Mouse (Mus musculus) liver, embryonic 11.5 days (tissue): ENCODE results near the gene Syt13. TPM values are rescaled to one million over a fixed set of nuclear protein-coding genes. Genes with fewer than 3 reads are reported as not detected.

Experiments used
- ATAC-seq: fragments of 200-750 bp; cut with Nextera tagmentation; replicated peaks from 2 replicates; pipeline ENCODE4 v1.8.0; 2017; ENCODE audit warnings: moderate number of reproducible peaks, mild to moderate bottlenecking, moderate TSS enrichment, moderate library complexity; ENCODE audit not compliant: low FRiP score
- DNase-seq: peaks from one replicate; pipeline ENCODE4 v3.0.0-alpha.2; 2017; ENCODE audit warnings: low spot score
- H3K27ac ChIP-seq: fragments of 300-500 bp; sonication (generic); 2 replicates; pipeline ENCODE4 v1.5.1; 2014; ENCODE audit warnings: mild to moderate bottlenecking, low read depth, low read length, control low read depth
- H3K27me3 ChIP-seq: fragments of 300-500 bp; sonication (generic); replicated peaks from 2 replicates; pipeline ENCODE4 v1.6.1; 2014; ENCODE audit warnings: low read length, mixed read lengths; ENCODE audit not compliant: control insufficient read depth, insufficient read depth
- H3K36me3 ChIP-seq: fragments of 300-500 bp; sonication (generic); 2 replicates; pipeline ENCODE4 v1.6.1; 2014; ENCODE audit warnings: mild to moderate bottlenecking, low read length, moderate library complexity, mixed read lengths; ENCODE audit not compliant: control insufficient read depth, insufficient read depth
- H3K4me1 ChIP-seq: fragments of 300-500 bp; sonication (generic); replicated peaks from 2 replicates; pipeline ENCODE4 v1.6.1; 2014; ENCODE audit warnings: low read length, mixed read lengths; ENCODE audit not compliant: control insufficient read depth, insufficient read depth
- H3K4me2 ChIP-seq: fragments of 300-500 bp; sonication (generic); 2 replicates; pipeline ENCODE4 v1.6.1; 2014; ENCODE audit warnings: mild to moderate bottlenecking, control low read depth, moderate library complexity
- H3K4me3 ChIP-seq: fragments of 300-500 bp; sonication (generic); 2 replicates; pipeline ENCODE4 v1.5.1; 2014; ENCODE audit warnings: low read depth, low read length, control low read depth
- H3K9ac ChIP-seq: fragments of 300-500 bp; sonication (generic); 2 replicates; pipeline ENCODE4 v1.6.1; 2014; ENCODE audit warnings: low read depth, low read length, control low read depth
- H3K9me3 ChIP-seq: fragments of 300-500 bp; sonication (generic); 2 replicates; pipeline ENCODE4 v1.6.1; 2016; ENCODE audit warnings: low read length, inconsistent platforms, mixed read lengths; ENCODE audit not compliant: control insufficient read depth
- WGBS: fragments of 180-500 bp; shearing (Covaris S2); extraction: QIAGEN DNeasy Blood & Tissue Kit; methylation state at CpG from one replicate; pipeline ENCODE4 v1.1.7; 2014; 5-methylcytosine and 5-hydroxymethylcytosine counted together
- polyA plus RNA-seq: library from polyadenylated mRNA; unstranded; fragments of >200 nt; fragmentation: Nextera tagmentation; extraction: Ambion mirVana; gene quantifications from 2 replicates; pipeline ENCODE4 v1.2.1, GENCODE M21; 2014

Syt13 gene
- polyA plus RNA-seq, 1 experiment from 2014 or later, result 0.71 TPM

DNA sequence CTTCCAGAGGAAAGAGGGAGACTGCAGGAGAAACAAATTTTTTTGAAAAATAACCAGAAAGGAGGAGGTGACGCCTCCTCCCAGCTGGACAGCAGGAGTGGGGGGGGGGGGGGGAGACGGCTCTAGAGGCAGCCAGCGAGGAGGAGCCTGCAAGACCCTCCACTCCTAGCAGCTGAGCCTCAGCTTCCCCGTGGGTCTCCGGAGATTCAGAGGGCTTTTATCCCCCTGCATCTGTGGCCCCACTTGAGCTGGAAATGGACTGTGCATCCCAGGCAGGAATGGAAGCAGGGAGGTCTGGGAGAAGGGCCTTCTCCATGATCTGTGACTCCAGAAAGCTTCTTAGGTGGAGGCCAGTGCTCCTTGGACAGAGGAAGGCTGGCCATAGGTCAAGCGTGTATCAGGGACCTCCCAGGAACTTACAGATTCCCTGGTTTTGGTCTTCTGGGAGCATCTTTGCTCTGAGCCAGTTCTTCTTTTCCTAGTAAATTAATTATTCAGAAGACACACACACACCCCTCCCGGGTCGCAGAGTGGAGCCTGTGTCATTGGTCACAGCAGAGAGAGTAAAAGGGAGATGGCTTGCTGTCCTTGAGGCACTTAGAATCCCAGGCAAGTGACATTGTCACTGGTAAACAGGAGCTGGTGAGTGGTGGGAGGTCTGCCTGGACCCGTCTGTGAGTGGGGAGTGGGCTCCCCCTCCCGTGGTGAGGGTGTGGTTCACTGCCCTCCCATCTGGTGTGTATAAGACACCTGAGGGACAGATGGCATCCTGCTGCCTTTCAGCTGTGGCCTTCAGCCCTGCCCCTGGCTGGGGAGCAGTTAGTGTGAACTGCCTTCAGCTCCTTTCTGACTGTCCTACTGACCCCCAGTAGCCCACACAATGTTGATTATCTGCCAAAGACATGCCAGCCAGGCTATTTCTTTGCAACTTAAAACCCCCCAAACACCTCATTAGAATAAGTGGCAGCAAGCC lies 1.0 kb downstream of the Syt13 start:
- Histone ChIP-seq H3K27ac (no peak overlapping the region), H3K27me3 (peaks cover 48% of the 10 kb centered on the region), H3K9ac (no peak overlapping the region), H3K4me3 (no peak overlapping the region; the same call in 1 of the 2 replicates), H3K36me3 (no peaks in the 10 kb centered on the region), H3K4me2 (peak overlapping the region; percentile 67), H3K4me1 (0 out of 2 replicates have a peak, but pooled peaks cover 3% of the 10 kb centered on the region), H3K9me3 (no peaks in the 10 kb centered on the region)
- WGBS, result 14% methylated on average over 9 of the region's 10 CpGs
- ATAC-seq (no peak), DNase-seq (no peak)

GRCm38 (mm10) chr2:92917405-92918142 lies 2.7 kb downstream of the Syt13 start:
- Histone ChIP-seq H3K4me1 (0 out of 2 replicates have a peak, but pooled peaks cover 3% of the 10 kb centered on the region), H3K4me3 (no peak overlapping the region), H3K36me3 (no peaks in the 10 kb centered on the region), H3K27ac (no peak overlapping the region), H3K9me3 (no peaks in the 10 kb centered on the region), H3K27me3 (peaks cover 45% of the 10 kb centered on the region), H3K4me2 (no peak overlapping the region), H3K9ac (no peak overlapping the region)
- ATAC-seq, result no peak
- no peak for DNase-seq
- 35% methylated on average over 7 of the region's 7 CpGs for WGBS

GRCm38 (mm10) chr2:92920709-92921108 lies 5.8 kb downstream of the Syt13 start:
- Histone ChIP-seq H3K4me1 (no peaks in the 10 kb centered on the region), H3K9ac (no peak overlapping the region), H3K36me3 (no peaks in the 10 kb centered on the region), H3K27me3 (peaks cover 16% of the 10 kb centered on the region), H3K27ac (no peak overlapping the region), H3K4me3 (no peak overlapping the region), H3K4me2 (no peak overlapping the region), H3K9me3 (no peaks in the 10 kb centered on the region)
- WGBS, result 82% methylated on average over 4 of the region's 4 CpGs
- DNase-seq (no peak), ATAC-seq (no peak)

GRCm38 (mm10) chr2:92924677-92925259 lies 9.9 kb downstream of the Syt13 start:
- DNase-seq (no peak), ATAC-seq (no peak)
- no peak overlapping the region for H3K4me2 ChIP-seq
- no peaks in the 10 kb centered on the region for H3K36me3 ChIP-seq
- no peak overlapping the region for H3K4me3 ChIP-seq
- no peaks in the 10 kb centered on the region for H3K4me1 ChIP-seq
- no peak overlapping the region for H3K9ac ChIP-seq
- no peaks in the 10 kb centered on the region for H3K27me3 ChIP-seq
- 69% methylated on average over 6 of the region's 6 CpGs for WGBS
- no peaks in the 10 kb centered on the region for H3K9me3 ChIP-seq
- no peak overlapping the region for H3K27ac ChIP-seq

DNA sequence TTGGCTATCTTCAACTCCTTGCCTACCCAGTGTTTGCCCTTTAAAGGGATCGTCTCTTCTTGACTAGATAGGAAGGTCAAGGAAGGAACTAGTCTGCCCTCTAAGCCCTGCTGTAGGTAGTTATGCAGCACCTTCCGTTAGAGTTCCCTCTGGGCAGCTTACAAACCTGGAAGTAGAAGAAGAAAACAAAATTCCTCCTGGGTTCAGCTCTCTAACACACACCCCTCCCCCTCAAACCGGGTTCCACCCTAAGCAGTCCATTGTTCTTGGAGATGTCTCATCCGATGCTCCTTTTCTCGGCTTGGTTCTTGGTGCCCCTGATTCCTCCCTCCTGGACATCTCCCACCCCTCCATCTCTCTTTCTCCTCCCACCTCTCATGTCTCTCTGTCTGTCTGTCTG lies 14.8 kb downstream of the Syt13 start:
- H3K4me1 ChIP-seq, result no peaks in the 10 kb centered on the region
- ATAC-seq (no peak), DNase-seq (no peak)
- no peaks in the 10 kb centered on the region; the same call in 1 of the 2 replicates for H3K27me3 ChIP-seq
- 71% methylated on average over 5 of the region's 5 CpGs for WGBS
- H3K4me2 ChIP-seq, result no peak overlapping the region
- H3K27ac ChIP-seq, result no peak overlapping the region
- H3K4me3 ChIP-seq, result no peak overlapping the region
- H3K9me3 ChIP-seq, result no peaks in the 10 kb centered on the region
- H3K36me3 ChIP-seq, result no peaks in the 10 kb centered on the region
- no peak overlapping the region for H3K9ac ChIP-seq

DNA sequence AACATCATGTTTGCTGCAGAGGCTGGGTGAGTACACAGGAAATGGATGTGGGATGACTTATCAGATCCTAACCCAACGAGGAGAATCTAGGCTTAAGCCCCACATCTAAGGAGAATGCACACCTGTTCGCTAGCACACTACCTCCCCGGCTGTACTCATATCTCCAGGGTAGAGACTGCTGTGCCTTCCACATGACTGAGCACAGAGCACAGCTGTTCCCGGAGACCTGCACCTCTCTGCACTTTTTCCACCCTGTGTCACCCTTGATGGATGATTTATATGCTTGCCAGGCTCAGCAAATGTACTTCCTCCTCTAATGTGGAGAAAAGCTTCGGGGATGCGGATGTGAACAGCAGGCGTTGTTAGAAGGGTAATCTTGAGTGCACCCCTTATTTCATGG lies 16.2 kb downstream of the Syt13 start:
- DNase-seq (no peak), ATAC-seq (no peak)
- Histone ChIP-seq H3K36me3 (no peaks in the 10 kb centered on the region), H3K27me3 (no peaks in the 10 kb centered on the region; the same call in 1 of the 2 replicates), H3K27ac (no peak overlapping the region), H3K4me1 (no peaks in the 10 kb centered on the region), H3K4me2 (no peak overlapping the region), H3K9me3 (no peaks in the 10 kb centered on the region), H3K4me3 (no peak overlapping the region), H3K9ac (no peak overlapping the region)
- 65% methylated on average over 7 of the region's 7 CpGs for WGBS

DNA sequence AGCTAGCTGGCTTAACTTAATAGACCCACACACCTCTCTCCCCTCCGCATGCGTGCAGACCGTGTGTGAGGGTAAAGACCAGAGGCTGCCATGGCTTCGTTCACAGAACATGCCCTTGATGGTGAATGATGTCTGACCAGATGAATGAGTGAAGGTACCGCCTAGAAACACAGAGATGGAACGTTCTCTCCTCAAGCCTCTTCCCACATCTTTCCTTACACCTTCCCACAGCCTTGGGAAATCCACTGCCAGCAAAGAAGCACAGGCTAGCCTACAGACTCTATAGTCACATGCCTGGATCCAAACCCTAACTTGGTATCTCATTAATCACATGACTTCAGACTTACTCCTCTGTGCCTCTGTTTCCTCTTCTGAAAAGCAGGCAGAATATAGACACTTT lies 18.5 kb downstream of the Syt13 start:
- WGBS, result 83% methylated on average over 6 of the region's 6 CpGs
- H3K27me3 ChIP-seq, result no peaks in the 10 kb centered on the region; the same call in 1 of the 2 replicates
- H3K9ac ChIP-seq, result no peak overlapping the region
- no peak overlapping the region for H3K4me3 ChIP-seq
- DNase-seq (no peak), ATAC-seq (no peak)
- H3K36me3 ChIP-seq, result no peaks in the 10 kb centered on the region
- no peaks in the 10 kb centered on the region for H3K9me3 ChIP-seq
- H3K27ac ChIP-seq, result no peak overlapping the region
- no peak overlapping the region for H3K4me2 ChIP-seq
- H3K4me1 ChIP-seq, result no peaks in the 10 kb centered on the region

- Histone ChIP-seq H3K4me2 (no peak overlapping the region), H3K27me3 (no peaks in the 10 kb centered on the region; the same call in 1 of the 2 replicates), H3K27ac (no peak overlapping the region), H3K9ac (no peak overlapping the region), H3K4me1 (no peaks in the 10 kb centered on the region), H3K4me3 (no peak overlapping the region), H3K36me3 (no peaks in the 10 kb centered on the region), H3K9me3 (no peaks in the 10 kb centered on the region)
- 31% methylated on average over 10 of the region's 10 CpGs for WGBS
- ATAC-seq, result no peak
- no peak for DNase-seq
Observed at GRCm38 (mm10) chr2:92934312-92934982, 19.5 kb downstream of the Syt13 start.
